Mouse (Mus musculus) cerebellum, postnatal 25 days (tissue): ENCODE results near the gene Snx3.
A peak's percentile ranks its signal among the peaks of the same experiment; 100 is the strongest.

ENCODE experiments used
- DNase-seq, 2 experiments: peaks; one replicate each; pipeline ENCODE4 v3.0.0; 2021; ENCODE audit warnings: mixed read lengths in 2 of 2

Gene Snx3

DNA sequence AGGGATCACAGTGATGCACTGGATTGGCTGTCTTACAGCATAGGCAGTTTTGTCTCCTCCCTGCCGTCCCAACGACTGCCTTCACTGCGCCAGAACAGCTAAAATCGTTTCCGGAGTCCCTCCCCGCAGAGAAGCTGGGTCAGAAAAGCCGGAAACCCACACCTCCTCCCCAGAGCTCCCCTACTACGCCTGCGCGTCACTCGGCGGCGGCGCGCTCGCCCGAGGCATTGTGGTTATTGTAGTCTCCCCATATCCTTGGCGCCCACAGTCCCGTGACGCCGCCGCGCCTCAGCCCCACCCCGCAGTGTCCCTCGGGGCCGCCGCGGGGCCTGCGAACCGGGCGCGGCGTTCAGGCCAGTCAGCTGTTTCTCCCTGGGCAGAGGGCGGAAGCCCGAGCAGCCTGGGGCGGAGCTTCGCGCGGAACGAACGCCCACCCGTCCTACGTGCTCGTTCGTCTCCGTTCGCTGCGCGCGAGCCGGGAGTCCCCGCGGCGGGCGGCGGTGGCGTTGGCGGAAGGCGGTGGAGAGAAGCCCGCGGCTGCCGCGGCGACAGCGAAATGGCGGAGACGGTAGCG is at the start of gene Snx3:
Gene Snx3 (plus strand): TSS at position 256 of the 574 bp plus-strand sequence.
- DNase-seq: peak; percentile 95 to 97

- no peak for DNase-seq
Measured at GRCm38 (mm10) chr10:42454266-42454665, 47.6 kb upstream of the Snx3 start.

- DNase-seq: no peak
Measured at GRCm38 (mm10) chr10:42454690-42455089, 47.1 kb upstream of the Snx3 start.

DNA sequence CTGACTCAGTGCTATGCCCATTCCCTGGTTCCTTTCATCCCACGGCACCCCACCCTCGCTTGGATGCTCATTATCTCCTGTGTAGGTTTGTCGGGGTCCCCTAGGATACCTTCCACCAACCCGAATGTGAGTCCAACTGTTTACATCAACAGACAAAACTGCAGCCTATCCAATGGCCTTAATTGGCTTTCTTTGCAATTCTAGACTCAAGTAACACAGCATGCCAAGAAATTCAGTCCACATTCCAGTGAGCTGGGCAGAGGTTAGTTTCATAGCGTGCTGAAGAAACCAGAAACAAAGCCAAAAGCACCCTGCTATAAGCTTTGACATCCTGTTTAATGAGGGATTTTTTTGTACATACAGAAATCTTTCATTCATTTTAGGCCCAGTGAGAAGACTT is 45.8 kb upstream of the Snx3 start:
- no peak for DNase-seq

GRCm38 (mm10) chr10:42457557-42458191 is 44.2 kb upstream of the Snx3 start:
- no peak for DNase-seq

DNA sequence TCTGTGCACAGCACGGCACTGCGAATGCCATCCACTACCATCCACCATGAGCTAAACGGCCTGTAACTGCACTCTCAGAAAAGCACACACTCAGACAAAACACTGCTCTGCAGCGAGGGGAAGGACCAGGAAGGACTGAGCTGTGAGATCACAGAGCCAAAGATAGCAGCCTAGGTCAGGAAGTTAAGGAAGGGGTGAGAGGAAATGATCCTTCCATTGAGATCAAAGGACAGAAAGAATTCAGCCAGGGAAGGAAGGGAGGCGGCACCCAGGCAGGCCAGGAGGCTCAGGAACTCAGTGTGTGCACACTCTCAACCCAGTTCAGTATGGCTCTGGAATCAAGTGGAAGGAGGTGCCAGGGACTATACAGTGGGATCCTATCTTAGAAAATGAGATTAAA is 37.6 kb upstream of the Snx3 start:
- DNase-seq: no peak

DNA sequence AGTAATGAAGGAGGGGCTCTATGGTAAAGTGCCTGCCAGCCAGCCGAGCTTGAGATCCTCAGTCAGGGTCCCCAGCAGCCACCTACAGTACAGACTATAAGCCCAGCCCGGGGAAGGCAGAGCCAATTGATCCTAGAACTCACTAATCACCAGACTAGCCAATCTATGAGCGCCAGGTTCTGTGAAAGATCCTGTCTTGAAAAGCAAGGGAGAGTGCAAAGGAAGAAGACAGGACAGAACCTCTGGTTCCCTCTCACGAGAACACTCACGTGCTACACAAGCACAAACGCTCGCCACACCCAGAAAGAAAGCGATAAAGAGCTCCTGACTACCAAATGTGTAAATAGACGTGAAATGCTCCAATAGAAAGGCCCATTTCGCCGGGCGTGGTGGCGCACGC is 37.0 kb upstream of the Snx3 start:
- DNase-seq: no peak

DNA sequence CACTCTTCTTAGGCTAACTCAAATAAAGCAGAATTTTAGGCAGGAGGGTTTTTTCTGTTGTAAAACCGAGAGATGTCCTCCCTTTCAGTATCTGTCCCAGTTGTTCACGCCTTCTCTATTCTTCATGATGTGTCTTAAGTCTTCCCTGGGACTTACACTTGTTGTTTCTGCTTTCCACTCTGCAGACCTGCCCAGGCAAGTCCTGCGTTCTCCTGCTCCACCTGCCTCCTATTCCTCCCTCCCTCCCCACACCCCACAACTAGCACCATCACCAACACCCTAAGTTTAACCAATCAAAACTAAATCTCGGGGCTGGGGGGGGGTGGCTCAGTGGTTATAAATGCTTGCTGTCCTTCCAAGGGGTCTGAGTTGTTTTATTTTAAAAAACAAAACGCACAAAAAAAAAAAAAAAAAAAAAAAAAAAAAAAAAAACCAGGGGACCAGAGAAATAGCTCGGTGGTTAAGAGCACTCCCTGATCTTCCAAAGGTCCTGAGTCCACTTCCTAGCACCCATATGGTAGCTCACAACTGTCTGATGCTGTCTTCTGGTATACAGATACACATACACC is 26.8 kb upstream of the Snx3 start:
- DNase-seq: no peak

DNA sequence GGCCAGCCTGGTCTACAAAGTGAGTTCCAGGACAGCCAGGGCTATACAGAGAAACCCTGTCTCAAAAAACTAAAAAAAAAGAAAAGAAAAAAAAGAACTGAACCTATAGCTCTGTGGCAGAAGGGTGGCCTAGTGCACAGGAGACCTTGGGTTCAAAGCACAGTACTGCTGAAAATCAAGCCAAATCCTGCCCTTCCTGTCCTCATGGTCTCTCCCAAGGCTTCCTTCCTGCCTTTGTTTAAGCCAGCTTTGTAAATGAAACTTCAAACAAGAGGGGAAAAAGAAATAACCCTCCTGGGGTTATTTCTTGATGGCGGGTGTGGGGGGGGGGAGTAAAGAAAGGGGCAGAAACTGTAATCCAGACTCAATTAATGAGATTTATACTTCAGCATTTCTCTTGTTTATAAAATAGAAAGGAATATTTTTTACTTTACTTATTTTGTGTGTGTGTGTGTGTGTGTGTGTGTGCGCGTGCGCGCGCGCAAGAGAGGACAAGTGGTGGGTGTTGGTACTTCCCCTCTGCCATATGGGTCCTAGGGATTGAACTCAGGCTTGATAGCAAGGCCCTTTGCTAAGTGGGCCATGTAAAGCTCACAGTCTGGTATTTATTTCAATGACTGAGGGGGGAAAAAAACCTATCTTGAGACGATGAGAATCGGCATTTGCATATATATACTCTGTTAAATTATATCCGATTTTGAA is 24.9 kb upstream of the Snx3 start:
- DNase-seq: no peak

GRCm38 (mm10) chr10:42477550-42478340 is 24.1 kb upstream of the Snx3 start:
- DNase-seq: no peak

DNA sequence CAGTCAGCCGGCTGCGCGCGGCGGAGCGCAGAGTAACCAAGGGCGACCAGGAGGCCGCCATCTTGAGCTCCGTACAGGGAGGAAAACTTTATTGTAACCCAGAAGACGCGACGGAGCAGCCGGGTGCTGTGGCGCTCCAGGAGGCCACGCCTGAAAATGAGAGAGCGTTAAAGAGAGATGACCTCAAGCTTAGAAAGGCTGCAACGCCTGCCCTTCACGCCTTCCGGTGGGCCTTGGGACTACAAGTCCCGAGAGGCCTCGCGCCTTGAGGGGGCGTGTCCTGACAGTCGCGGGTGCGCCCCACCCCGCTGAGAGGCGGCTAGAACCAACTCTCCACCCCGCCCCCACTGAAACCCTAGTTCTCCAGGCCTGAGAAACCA is 23.5 kb upstream of the Snx3 start, which contains the start of gene Afg1l:
Gene Afg1l (minus strand): TSS at position 225 of the 380 bp plus-strand sequence.
- peak; percentile 95 to 98 for DNase-seq

- no peak for DNase-seq
Measured at GRCm38 (mm10) chr10:42480719-42481118, 21.1 kb upstream of the Snx3 start.

GRCm38 (mm10) chr10:42488606-42489296 is 13.1 kb upstream of the Snx3 start:
- DNase-seq: no peak

- DNase-seq: no peak
Measured at GRCm38 (mm10) chr10:42491158-42491557, 10.7 kb upstream of the Snx3 start.

- no peak for DNase-seq
Measured at GRCm38 (mm10) chr10:42492027-42492771, 9.6 kb upstream of the Snx3 start.

DNA sequence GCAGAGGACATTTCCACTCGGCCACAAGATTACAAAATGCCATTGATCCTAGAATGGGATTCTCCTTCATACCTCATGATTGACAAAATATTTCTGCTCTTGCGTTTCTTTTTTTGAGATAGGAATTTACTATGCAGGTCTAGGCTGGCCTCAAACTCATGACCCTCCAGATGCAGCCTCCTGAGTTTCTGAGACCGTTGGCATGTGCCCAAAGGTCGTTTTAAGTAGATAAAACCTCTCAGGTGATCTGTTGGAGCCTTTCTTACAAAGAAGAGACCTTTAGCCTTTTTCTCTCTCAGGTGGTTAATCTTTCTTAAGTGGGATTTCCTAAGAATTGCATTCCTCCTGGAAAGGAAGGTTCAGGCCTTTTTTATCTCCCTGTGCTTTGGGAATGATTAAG is 8.8 kb upstream of the Snx3 start:
- DNase-seq: no peak

- DNase-seq: no peak
Measured at GRCm38 (mm10) chr10:42500611-42501010, 1.2 kb upstream of the Snx3 start.

DNA sequence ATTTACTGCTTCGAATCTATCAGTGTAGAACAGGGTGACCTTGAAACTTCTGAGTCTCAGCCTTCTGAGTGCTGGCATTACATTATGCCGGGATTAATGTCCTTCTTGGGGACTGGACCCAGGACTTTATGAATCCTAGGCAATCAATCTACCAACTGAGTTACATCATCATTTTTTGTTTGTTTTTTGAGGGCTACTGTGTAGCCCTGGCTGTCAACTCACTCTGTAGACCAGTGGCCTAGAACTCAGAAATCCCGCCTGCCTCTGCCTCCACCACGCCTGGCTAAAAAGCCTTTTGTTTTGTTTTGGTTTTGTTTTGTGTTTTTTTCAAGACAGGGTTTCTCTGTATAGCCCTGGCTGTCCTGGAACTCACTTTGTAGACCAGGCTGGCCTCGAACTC is 669 bp upstream of the Snx3 start:
- DNase-seq: no peak

DNA sequence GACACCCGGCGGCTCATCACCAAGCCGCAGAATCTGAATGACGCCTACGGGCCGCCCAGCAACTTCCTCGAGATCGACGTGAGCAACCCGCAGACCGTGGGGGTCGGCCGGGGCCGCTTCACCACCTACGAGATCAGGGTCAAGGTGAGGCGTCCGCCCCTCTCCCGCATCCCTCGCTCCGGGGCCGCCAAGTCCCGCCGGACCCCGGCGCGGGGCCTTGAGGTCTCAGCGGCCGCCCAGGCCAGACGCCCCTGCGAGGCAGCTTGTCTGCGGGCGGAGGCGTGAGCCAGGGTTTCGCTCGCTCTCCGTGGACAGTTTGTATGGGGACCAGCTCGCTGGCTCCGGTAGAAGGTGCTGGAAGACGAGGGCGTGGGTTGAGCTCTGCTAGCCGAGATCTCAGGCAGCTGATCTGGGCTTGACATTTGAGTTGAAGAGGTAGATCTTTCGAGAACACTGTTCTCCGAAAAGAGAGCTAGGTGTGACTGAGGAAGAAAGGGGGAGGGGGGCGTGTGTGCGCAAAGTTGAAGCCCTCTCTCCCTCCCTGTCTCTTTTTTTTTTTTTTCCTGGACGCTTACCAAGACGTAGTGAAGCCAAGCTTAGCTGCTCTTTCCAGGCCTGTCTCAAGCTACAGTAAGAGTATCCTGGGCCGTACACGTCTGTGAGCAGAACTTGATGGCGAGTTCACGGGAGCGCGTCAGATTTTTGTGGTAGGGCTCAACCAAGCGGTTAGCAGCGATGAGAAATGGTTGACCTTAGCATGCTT is 700 bp downstream of the Snx3 start:
- peak in 1 of 2 experiments; percentile 72 for DNase-seq

DNA sequence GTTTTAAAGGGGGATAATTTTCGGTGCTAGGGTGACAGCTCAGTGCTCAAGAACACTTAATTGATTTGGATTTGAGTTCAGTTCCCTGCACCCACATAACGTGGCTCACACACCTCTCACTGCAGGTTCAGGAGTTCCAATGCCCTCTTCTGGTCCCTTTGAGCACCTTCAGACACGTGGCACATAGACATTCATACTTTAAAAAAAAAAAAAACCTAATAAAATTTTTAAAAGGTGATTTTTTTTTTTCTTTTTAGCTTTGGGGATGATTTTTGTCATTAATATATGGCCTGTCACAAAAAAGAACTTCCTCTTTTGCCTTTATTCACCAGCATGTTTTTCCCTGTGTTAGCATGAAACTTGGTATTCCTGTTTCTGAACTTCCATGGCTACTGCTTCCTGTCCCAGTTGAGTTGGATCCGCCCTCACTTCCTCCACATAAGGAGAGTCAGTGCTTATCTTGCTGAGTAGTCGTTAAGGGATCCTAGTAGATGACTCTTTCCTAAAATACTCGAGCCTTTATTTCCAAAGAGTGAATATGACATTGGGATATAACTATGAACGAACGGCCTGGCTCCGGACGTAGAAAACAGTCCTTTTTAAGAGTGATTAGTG is 2.4 kb downstream of the Snx3 start:
- no peak for DNase-seq
